Mouse (Mus musculus) limb, embryonic 10.5 days (tissue): ENCODE data around the gene Npy. TPM values are rescaled to one million over a fixed set of nuclear protein-coding genes. Genes with fewer than 3 reads are reported as not detected.

ENCODE experiments used
- DNase-seq: peaks from one replicate; pipeline ENCODE4 v3.0.0-alpha.2; 2017; ENCODE audit warnings: low spot score
- H3K27ac ChIP-seq: fragments of 300-500 bp; sonication (generic); 2 replicates; pipeline ENCODE4 v1.5.1; 2016; ENCODE audit warnings: mild to moderate bottlenecking
- H3K27me3 ChIP-seq: fragments of 300-500 bp; sonication (generic); 2 replicates; pipeline ENCODE4 v1.6.1; 2016; ENCODE audit warnings: low read depth, mild to moderate bottlenecking; ENCODE audit not compliant: poor library complexity, severe bottlenecking
- H3K36me3 ChIP-seq: fragments of 300-500 bp; sonication (generic); 2 replicates; pipeline ENCODE4 v1.6.1; 2016; ENCODE audit warnings: mild to moderate bottlenecking, moderate library complexity
- H3K4me1 ChIP-seq: fragments of 300-500 bp; sonication (generic); 2 replicates; pipeline ENCODE4 v1.6.1; 2016
- H3K4me3 ChIP-seq: fragments of 300-500 bp; sonication (generic); 2 replicates; pipeline ENCODE4 v1.5.1; 2016; ENCODE audit warnings: mild to moderate bottlenecking, moderate library complexity
- H3K9me3 ChIP-seq: fragments of 300-500 bp; sonication (generic); replicated peaks from 2 replicates; pipeline ENCODE4 v1.6.1; 2016; ENCODE audit warnings: mild to moderate bottlenecking
- WGBS: fragments of 180-500 bp; shearing (Covaris S2); methylation state at CpG from one replicate; pipeline ENCODE4 v1.1.7; 2016; 5-methylcytosine and 5-hydroxymethylcytosine counted together
- polyA plus RNA-seq: library from polyadenylated mRNA; unstranded; fragments of >200 nt; fragmentation: Nextera tagmentation; extraction: Ambion mirVana; gene quantifications from 2 replicates; pipeline ENCODE4 v1.2.1, GENCODE M21; 2016

Npy gene
- polyA plus RNA-seq, 1 experiment from 2014 or later = not detected

DNA sequence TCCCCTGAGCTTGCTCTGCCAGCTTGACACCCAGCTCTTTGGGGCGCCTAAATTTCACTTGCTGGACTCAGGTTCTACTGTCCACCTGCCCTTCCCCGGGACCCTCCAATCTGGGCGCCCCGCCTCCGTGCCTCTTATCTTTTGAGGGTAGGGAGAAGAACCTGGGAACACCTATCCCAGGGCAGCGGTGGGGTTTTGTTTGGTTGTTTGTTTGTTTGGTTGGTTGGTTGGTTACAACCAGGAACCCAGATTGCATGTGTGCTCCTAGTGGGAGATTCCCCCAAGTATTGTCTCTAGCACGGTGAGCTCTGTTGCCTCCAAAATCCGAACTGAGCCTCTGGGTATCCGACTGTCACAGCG is 341 bp downstream of the Npy start:
- WGBS = under 1% methylated on average over 10 of the region's 10 CpGs
- DNase-seq = no peak
- peaks cover 86% of the 10 kb centered on the region for H3K27me3 ChIP-seq
- peak overlapping the region; percentile 49 for H3K4me3 ChIP-seq
- no peaks in the 10 kb centered on the region for H3K9me3 ChIP-seq
- no peaks in the 10 kb centered on the region for H3K36me3 ChIP-seq
- H3K4me1 ChIP-seq = peaks cover 12% of the 10 kb centered on the region
- H3K27ac ChIP-seq = peak overlapping the region; percentile 5; the same call in 1 of the 2 replicates

DNA sequence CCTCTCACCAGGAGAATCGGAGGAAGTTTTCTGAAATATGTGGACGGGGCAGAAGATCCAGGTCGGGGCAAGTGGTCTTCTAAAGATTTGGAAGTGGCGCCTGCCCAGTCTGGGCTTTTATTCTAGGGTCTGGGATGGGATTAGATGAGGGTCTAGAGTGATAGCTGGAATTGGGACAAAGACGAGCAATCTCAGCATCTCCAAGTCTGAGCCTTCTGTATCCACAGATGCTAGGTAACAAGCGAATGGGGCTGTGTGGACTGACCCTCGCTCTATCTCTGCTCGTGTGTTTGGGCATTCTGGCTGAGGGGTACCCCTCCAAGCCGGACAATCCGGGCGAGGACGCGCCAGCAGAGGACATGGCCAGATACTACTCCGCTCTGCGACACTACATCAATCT is 861 bp downstream of the Npy start:
- peak; percentile 37 for DNase-seq

GRCm38 (mm10) chr6:49823821-49824220 is 1.3 kb downstream of the Npy start:
- Histone ChIP-seq H3K27me3 (peaks cover 91% of the 10 kb centered on the region), H3K36me3 (no peaks in the 10 kb centered on the region), H3K9me3 (no peaks in the 10 kb centered on the region), H3K4me1 (peaks cover 12% of the 10 kb centered on the region), H3K4me3 (no peak overlapping the region), H3K27ac (no peak overlapping the region)
- no peak for DNase-seq
- WGBS = 17% methylated on average over 2 of the region's 2 CpGs

More for the DNA sequence above, 861 bp downstream of the Npy start:
- peaks cover 90% of the 10 kb centered on the region for H3K27me3 ChIP-seq
- peaks cover 12% of the 10 kb centered on the region for H3K4me1 ChIP-seq
- WGBS = 5% methylated on average over 15 of the region's 15 CpGs
- H3K36me3 ChIP-seq = no peaks in the 10 kb centered on the region
- no peak overlapping the region for H3K27ac ChIP-seq
- H3K4me3 ChIP-seq = no peak overlapping the region
- H3K9me3 ChIP-seq = no peaks in the 10 kb centered on the region

GRCm38 (mm10) chr6:49831579-49831978 is 9.1 kb downstream of the Npy start:
- 78% methylated on average over 2 of the region's 2 CpGs for WGBS
- Histone ChIP-seq H3K27ac (no peak overlapping the region), H3K9me3 (no peaks in the 10 kb centered on the region), H3K36me3 (no peaks in the 10 kb centered on the region), H3K4me1 (no peaks in the 10 kb centered on the region), H3K4me3 (no peak overlapping the region), H3K27me3 (peaks cover 15% of the 10 kb centered on the region)
- no peak for DNase-seq

DNA sequence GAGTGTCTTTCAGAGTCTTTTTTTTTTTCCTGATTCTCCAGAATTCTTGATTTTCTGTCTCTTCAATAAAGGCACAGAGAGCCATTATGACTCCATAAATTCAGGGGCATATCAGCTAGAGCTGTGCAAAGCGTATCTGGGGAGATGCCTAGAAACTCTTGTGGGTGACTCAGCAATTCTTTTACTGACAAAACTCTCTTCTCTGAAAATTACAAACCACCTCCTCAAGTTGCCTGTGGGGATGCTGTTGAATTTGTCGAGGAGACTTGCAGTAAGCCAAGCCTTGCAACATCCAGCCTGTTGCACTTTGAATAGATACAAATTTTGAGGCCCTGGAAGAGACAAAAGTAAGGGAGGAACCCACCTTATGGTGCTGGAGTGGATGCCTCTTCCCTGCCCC is 34.3 kb downstream of the Npy start:
- no peaks in the 10 kb centered on the region for H3K27me3 ChIP-seq
- H3K27ac ChIP-seq = no peak overlapping the region
- 80% methylated on average over 2 of the region's 2 CpGs for WGBS
- DNase-seq = no peak
- no peaks in the 10 kb centered on the region for H3K4me1 ChIP-seq
- no peaks in the 10 kb centered on the region for H3K36me3 ChIP-seq
- no peaks in the 10 kb centered on the region for H3K9me3 ChIP-seq
- H3K4me3 ChIP-seq = no peak overlapping the region

DNA sequence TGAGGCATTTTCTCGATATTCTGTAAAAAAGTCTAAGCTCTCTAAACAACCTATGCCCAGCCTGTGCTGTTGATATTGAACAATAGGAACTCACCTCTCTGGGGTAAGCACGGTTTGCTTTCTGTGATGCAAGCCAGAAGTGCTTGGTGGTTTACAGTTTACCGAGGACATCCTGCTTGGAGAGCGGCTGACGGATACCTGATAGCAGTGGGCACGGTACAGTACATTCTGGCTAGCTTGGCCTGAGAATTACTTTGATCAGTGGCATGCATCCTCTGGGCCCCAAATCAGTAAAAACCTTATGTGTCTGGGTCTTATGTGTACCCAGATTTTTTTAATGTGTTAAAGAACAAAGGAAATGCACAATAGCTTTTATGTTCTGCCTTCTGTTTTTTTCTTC is 45.1 kb downstream of the Npy start:
- no peaks in the 10 kb centered on the region for H3K4me1 ChIP-seq
- H3K4me3 ChIP-seq = no peak overlapping the region
- H3K27ac ChIP-seq = no peak overlapping the region
- H3K36me3 ChIP-seq = no peaks in the 10 kb centered on the region
- no peak for DNase-seq
- 83% methylated on average over 6 of the region's 6 CpGs for WGBS
- no peaks in the 10 kb centered on the region for H3K9me3 ChIP-seq
- H3K27me3 ChIP-seq = no peaks in the 10 kb centered on the region

DNA sequence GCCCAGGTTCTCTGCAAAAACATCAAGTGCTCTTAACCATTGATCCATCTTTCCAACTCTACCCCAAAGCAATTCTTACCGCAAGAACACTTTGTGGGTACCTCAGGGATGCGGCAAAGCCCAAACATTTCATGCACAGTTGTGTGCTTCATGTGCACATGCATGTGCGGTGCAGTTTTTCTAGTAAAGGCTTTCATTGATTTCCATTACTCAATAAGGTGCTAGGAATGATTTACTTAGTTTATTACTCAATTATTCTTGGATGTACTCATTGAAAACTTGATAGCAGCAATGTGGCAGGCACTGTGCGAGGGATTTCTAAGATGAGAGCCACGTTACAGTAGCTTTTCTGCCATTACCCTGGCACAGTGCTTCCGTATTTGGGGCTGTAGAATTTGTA is 48.6 kb downstream of the Npy start:
- no peaks in the 10 kb centered on the region for H3K36me3 ChIP-seq
- no peaks in the 10 kb centered on the region for H3K9me3 ChIP-seq
- no peaks in the 10 kb centered on the region for H3K27me3 ChIP-seq
- H3K4me3 ChIP-seq = no peak overlapping the region
- peaks cover 3% of the 10 kb centered on the region; the same call in 1 of the 2 replicates for H3K4me1 ChIP-seq
- 95% methylated on average over 6 of the region's 6 CpGs for WGBS
- H3K27ac ChIP-seq = no peak overlapping the region
- no peak for DNase-seq

GRCm38 (mm10) chr6:49873556-49873955 is 51.0 kb downstream of the Npy start:
- H3K4me1 ChIP-seq = peaks cover 3% of the 10 kb centered on the region; the same call in 1 of the 2 replicates
- no peaks in the 10 kb centered on the region for H3K27me3 ChIP-seq
- no peak for DNase-seq
- WGBS = 73% methylated on average over 1 of the region's 1 CpGs
- H3K4me3 ChIP-seq = no peak overlapping the region
- H3K9me3 ChIP-seq = no peaks in the 10 kb centered on the region
- no peaks in the 10 kb centered on the region for H3K36me3 ChIP-seq
- H3K27ac ChIP-seq = no peak overlapping the region

DNA sequence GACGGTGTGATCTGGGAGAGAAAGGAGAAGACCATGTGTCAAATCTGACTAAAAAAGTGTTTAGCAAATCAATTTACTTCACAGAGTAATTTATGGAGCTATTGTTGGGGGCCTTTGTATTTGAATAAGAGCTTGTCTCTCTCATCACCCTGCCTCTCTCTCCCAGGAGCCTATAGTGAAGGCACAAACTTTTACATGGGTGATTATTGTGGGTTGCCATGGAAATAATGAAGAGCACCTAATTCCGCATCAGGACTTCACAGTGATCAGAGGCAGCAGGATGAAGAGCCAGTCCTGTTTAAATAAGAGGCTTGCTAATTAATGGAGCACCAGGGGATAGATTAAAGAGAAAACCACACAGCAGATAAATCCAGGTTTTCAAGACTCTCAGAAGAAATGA is 52.6 kb downstream of the Npy start:
- DNase-seq = no peak
- no peaks in the 10 kb centered on the region for H3K27me3 ChIP-seq
- no peaks in the 10 kb centered on the region for H3K36me3 ChIP-seq
- H3K4me1 ChIP-seq = peaks cover 3% of the 10 kb centered on the region; the same call in 1 of the 2 replicates
- 71% methylated on average over 2 of the region's 2 CpGs for WGBS
- no peaks in the 10 kb centered on the region for H3K9me3 ChIP-seq
- no peak overlapping the region for H3K4me3 ChIP-seq
- no peak overlapping the region for H3K27ac ChIP-seq

DNA sequence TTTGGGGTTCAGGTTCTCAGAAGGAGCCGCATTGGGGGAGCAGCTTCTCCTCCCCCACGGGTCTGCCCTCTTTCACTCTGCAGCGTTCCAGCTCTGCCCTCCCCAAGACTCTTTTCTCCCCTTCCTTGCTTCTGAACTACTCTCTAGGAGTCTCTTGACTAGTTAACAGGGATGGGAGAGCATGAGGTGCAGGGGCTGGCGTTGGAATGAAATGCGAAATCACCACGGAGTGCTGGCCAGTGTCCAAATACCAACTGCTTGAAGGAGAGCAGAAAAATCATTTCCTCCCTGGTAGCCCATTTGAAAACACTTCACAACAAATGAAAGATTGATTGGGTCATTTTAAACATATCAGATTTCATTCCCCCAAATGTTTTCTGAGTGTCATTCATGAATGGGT is 53.3 kb downstream of the Npy start:
- Histone ChIP-seq H3K9me3 (no peaks in the 10 kb centered on the region), H3K4me3 (no peak overlapping the region), H3K27ac (no peak overlapping the region), H3K27me3 (no peaks in the 10 kb centered on the region), H3K4me1 (peaks cover 3% of the 10 kb centered on the region; the same call in 1 of the 2 replicates), H3K36me3 (no peaks in the 10 kb centered on the region)
- 85% methylated on average over 6 of the region's 6 CpGs for WGBS
- DNase-seq = no peak
